Mouse (Mus musculus) heart, postnatal 0 days (tissue): ENCODE results near the gene Nrg3.

Source experiments
- CTCF ChIP-seq: IDR thresholded peaks from 2 replicates; pipeline ENCODE4 v1.5.1; 2016; ENCODE audit warnings: antibody characterized with exemption, control low read depth, low read depth
- EP300 ChIP-seq: IDR thresholded peaks from 2 replicates; pipeline ENCODE4 v1.6.1; 2016; ENCODE audit warnings: antibody characterized with exemption, low read depth

- no peak for TF ChIP-seq CTCF
- no peak for TF ChIP-seq EP300
Observed at GRCm38 (mm10) chr14:38594297-38594696, 878.6 kb downstream of the Nrg3 start.
